Mouse (Mus musculus): ENCODE measurements around the gene Lonrf3. TPM values are rescaled to one million over a fixed set of nuclear protein-coding genes. Genes with fewer than 3 reads are reported as not detected.

The Lonrf3 gene
- polyA plus RNA-seq (2016; fragmentation: Nextera tagmentation; extraction: Ambion mirVana) = 1.3 and 2.0 TPM in 2 replicates

GRCm38 (mm10) chrX:36328271-36329039 is at the start of gene Lonrf3:
TSS of gene Lonrf3 (plus strand) at chrX:36328353.
- Histone ChIP-seq H3K9ac (replicated peaks) (peak within 1 kb of the TSS; percentile 41; the same call in 1 of the 2 replicates), H3K9me3 (no peaks in the 10 kb centered on the region), H3K27me3 (peaks cover 22% of the 10 kb centered on the region), H3K36me3 (no peaks in the 10 kb centered on the region), H3K4me2 (replicated peaks) (peak within 1 kb of the TSS; percentile 75), H3K4me3 (peak within 1 kb of the TSS; percentile 49), H3K4me1 (no peaks in the 10 kb centered on the region), H3K27ac (replicated peaks) (no peak within 1 kb of the TSS)
- WGBS = 22% methylated on average over 67 of the region's 68 CpGs
- ATAC-seq (ENCODE audit: low FRiP score, low read depth) = peak; percentile 79

- H3K4me3 ChIP-seq = no peak overlapping the region
- no peaks in the 10 kb centered on the region for H3K27me3 ChIP-seq
- WGBS = 40% methylated on average over 1 of the region's 1 CpGs
- no peak for ATAC-seq (ENCODE audit: low FRiP score, low read depth)
- H3K4me1 ChIP-seq = no peaks in the 10 kb centered on the region
- no peak overlapping the region for H3K4me2 ChIP-seq (replicated peaks)
- H3K9me3 ChIP-seq = no peaks in the 10 kb centered on the region
- H3K27ac ChIP-seq (replicated peaks) = no peak overlapping the region
- H3K9ac ChIP-seq (replicated peaks) = no peak overlapping the region
- H3K36me3 ChIP-seq = no peaks in the 10 kb centered on the region
Observed at GRCm38 (mm10) chrX:36278750-36279149, 49.4 kb upstream of the Lonrf3 start.

GRCm38 (mm10) chrX:36311420-36311819 is 16.7 kb upstream of the Lonrf3 start:
- no peak overlapping the region for H3K4me3 ChIP-seq
- no peaks in the 10 kb centered on the region for H3K36me3 ChIP-seq
- H3K9me3 ChIP-seq = no peaks in the 10 kb centered on the region
- no peak overlapping the region for H3K9ac ChIP-seq (replicated peaks)
- no peak for ATAC-seq (ENCODE audit: low FRiP score, low read depth)
- no peaks in the 10 kb centered on the region for H3K27me3 ChIP-seq
- WGBS = 77% methylated on average over 3 of the region's 3 CpGs
- no peaks in the 10 kb centered on the region for H3K4me1 ChIP-seq
- H3K4me2 ChIP-seq (replicated peaks) = no peak overlapping the region
- no peak overlapping the region for H3K27ac ChIP-seq (replicated peaks)

DNA sequence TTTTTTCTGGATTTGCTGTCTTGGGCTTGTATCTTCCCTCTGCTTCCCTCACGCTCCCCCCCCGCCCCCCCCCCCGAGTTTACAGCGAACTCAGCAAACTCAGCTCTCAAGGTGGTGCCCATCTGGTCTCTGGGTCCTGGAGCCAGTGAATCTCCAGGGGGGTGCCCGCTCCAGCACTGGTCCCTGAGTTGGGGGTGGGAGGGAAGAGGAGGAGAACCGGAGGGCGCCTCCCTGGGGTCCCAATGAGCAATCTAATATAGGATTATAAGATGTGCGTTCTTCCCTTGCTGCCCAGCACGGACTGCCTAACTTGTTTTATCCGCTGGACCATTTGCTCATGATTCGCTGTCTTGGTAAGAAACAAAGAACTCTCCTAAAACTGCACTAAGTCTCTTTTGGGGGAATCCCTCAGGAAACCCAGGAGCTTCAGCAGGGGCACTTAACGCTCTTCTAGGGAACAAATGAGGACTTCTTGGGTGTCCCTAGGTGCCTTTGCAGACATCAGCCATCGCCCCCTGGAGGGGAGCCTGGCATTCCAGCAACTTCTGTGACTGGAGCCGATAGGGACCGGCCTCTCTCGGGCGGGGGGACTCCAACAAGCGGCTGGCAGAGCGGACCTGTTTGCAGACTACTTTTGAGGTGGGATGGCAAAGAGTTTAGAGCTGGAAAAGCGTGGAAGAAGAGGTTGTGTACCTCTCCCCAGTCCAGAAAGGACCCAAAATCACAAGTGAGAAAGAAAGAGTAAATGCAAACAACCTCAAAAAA is 480 bp upstream of the Lonrf3 start:
- Histone ChIP-seq H3K27me3 (peaks cover 22% of the 10 kb centered on the region), H3K4me3 (peak overlapping the region; percentile 49), H3K4me1 (no peaks in the 10 kb centered on the region), H3K4me2 (replicated peaks) (peak overlapping the region; percentile 75), H3K9ac (replicated peaks) (no peak overlapping the region), H3K27ac (replicated peaks) (no peak overlapping the region), H3K36me3 (no peaks in the 10 kb centered on the region), H3K9me3 (no peaks in the 10 kb centered on the region)
- peak; percentile 14; the same call in 1 of the 2 replicates for ATAC-seq (ENCODE audit: low FRiP score, low read depth)
- 20% methylated on average over 20 of the region's 20 CpGs for WGBS

GRCm38 (mm10) chrX:36329040-36329649 is 992 bp downstream of the Lonrf3 start:
- Histone ChIP-seq H3K9ac (replicated peaks) (peak overlapping the region; percentile 41; the same call in 1 of the 2 replicates), H3K27ac (replicated peaks) (no peak overlapping the region), H3K4me3 (peak overlapping the region; percentile 49), H3K4me1 (no peaks in the 10 kb centered on the region), H3K27me3 (peaks cover 22% of the 10 kb centered on the region), H3K9me3 (no peaks in the 10 kb centered on the region), H3K4me2 (replicated peaks) (peak overlapping the region; percentile 75), H3K36me3 (no peaks in the 10 kb centered on the region)
- peak; percentile 41 for ATAC-seq (ENCODE audit: low FRiP score, low read depth)
- WGBS = 13% methylated on average over 42 of the region's 66 CpGs

- H3K9ac ChIP-seq (replicated peaks) = peak overlapping the region; percentile 37; the same call in 1 of the 2 replicates
- no peaks in the 10 kb centered on the region for H3K9me3 ChIP-seq
- H3K27ac ChIP-seq (replicated peaks) = no peak overlapping the region
- H3K4me2 ChIP-seq (replicated peaks) = peak overlapping the region; percentile 75
- no peaks in the 10 kb centered on the region for H3K36me3 ChIP-seq
- peak; percentile 44 for ATAC-seq (ENCODE audit: low FRiP score, low read depth)
- H3K4me3 ChIP-seq = peak overlapping the region; percentile 49
- 20% methylated on average over 24 of the region's 44 CpGs for WGBS
- peaks cover 22% of the 10 kb centered on the region for H3K27me3 ChIP-seq
- no peaks in the 10 kb centered on the region for H3K4me1 ChIP-seq
Observed at GRCm38 (mm10) chrX:36329849-36330411, 1.8 kb downstream of the Lonrf3 start.

DNA sequence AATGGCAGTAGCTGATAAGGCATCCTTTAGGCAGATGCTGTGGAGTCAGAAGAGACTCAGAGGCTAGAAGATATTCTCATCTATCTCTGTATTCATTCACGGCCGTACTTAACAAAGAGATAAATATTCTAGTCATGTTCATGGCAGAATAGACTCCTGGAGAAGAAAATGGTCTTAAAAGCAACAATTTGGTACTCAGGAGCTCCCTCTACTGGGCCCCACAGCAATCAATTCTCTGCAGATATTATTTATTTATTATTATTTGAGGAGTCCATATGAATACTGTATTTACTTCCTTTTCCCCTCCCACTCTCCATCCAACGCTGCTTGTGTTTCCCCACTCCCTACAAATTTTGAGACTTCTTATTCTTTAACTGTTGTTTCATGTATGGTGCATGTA is 24.3 kb downstream of the Lonrf3 start:
- WGBS = 61% methylated on average over 3 of the region's 3 CpGs
- Histone ChIP-seq H3K4me3 (no peak overlapping the region), H3K4me1 (no peaks in the 10 kb centered on the region), H3K9me3 (no peaks in the 10 kb centered on the region), H3K36me3 (no peaks in the 10 kb centered on the region), H3K4me2 (replicated peaks) (no peak overlapping the region), H3K27me3 (no peaks in the 10 kb centered on the region), H3K9ac (replicated peaks) (no peak overlapping the region), H3K27ac (replicated peaks) (no peak overlapping the region)
- ATAC-seq (ENCODE audit: low FRiP score, low read depth) = no peak

- no peaks in the 10 kb centered on the region for H3K36me3 ChIP-seq
- no peak for ATAC-seq (ENCODE audit: low FRiP score, low read depth)
- H3K4me1 ChIP-seq = no peaks in the 10 kb centered on the region
- no peak overlapping the region for H3K4me3 ChIP-seq
- no peak overlapping the region for H3K9ac ChIP-seq (replicated peaks)
- H3K27ac ChIP-seq (replicated peaks) = no peak overlapping the region
- H3K9me3 ChIP-seq = no peaks in the 10 kb centered on the region
- no peak overlapping the region for H3K4me2 ChIP-seq (replicated peaks)
- H3K27me3 ChIP-seq = no peaks in the 10 kb centered on the region
Observed at GRCm38 (mm10) chrX:36385340-36385739, 57.2 kb downstream of the Lonrf3 start.

GRCm38 (mm10) chrX:36389971-36390370 is 61.8 kb downstream of the Lonrf3 start:
- Histone ChIP-seq H3K27ac (replicated peaks) (no peak overlapping the region), H3K4me2 (replicated peaks) (no peak overlapping the region), H3K9ac (replicated peaks) (no peak overlapping the region), H3K27me3 (no peaks in the 10 kb centered on the region), H3K4me1 (no peaks in the 10 kb centered on the region), H3K36me3 (no peaks in the 10 kb centered on the region), H3K9me3 (no peaks in the 10 kb centered on the region), H3K4me3 (no peak overlapping the region)
- WGBS = 61% methylated on average over 3 of the region's 3 CpGs
- no peak for ATAC-seq (ENCODE audit: low FRiP score, low read depth)

GRCm38 (mm10) chrX:36390503-36390902 is 62.4 kb downstream of the Lonrf3 start:
- no peak overlapping the region for H3K4me2 ChIP-seq (replicated peaks)
- no peak overlapping the region for H3K9ac ChIP-seq (replicated peaks)
- H3K36me3 ChIP-seq = no peaks in the 10 kb centered on the region
- no peak overlapping the region for H3K4me3 ChIP-seq
- H3K4me1 ChIP-seq = no peaks in the 10 kb centered on the region
- H3K27ac ChIP-seq (replicated peaks) = no peak overlapping the region
- 77% methylated on average over 2 of the region's 2 CpGs for WGBS
- ATAC-seq (ENCODE audit: low FRiP score, low read depth) = no peak
- no peaks in the 10 kb centered on the region for H3K9me3 ChIP-seq
- no peaks in the 10 kb centered on the region for H3K27me3 ChIP-seq

GRCm38 (mm10) chrX:36392672-36393071 is 64.5 kb downstream of the Lonrf3 start:
- H3K9me3 ChIP-seq = no peaks in the 10 kb centered on the region
- 66% methylated on average over 6 of the region's 6 CpGs for WGBS
- H3K27me3 ChIP-seq = no peaks in the 10 kb centered on the region
- no peaks in the 10 kb centered on the region for H3K4me1 ChIP-seq
- no peak overlapping the region for H3K27ac ChIP-seq (replicated peaks)
- no peak overlapping the region for H3K4me2 ChIP-seq (replicated peaks)
- no peak overlapping the region for H3K9ac ChIP-seq (replicated peaks)
- ATAC-seq (ENCODE audit: low FRiP score, low read depth) = no peak
- H3K4me3 ChIP-seq = no peak overlapping the region
- no peaks in the 10 kb centered on the region for H3K36me3 ChIP-seq

DNA sequence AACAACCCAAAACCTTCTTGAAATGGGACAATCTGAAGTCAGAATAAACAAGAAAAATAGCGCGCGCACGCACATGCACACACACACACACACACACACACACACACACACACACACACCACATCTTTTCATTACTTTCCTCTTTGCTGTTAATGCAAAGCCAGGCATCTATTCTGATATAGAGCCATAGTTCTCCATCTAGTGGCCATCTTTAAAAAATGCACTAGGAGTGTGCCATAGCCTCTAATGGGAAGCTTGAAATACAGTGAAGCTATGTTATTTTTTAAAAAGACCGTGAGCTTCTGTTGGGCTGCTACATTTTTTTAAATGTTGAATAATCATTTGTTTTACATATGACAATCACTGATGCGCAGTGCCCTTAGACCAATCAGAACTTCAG is 65.1 kb downstream of the Lonrf3 start:
- no peaks in the 10 kb centered on the region for H3K36me3 ChIP-seq
- no peaks in the 10 kb centered on the region for H3K4me1 ChIP-seq
- 48% methylated on average over 6 of the region's 6 CpGs for WGBS
- no peak overlapping the region for H3K4me2 ChIP-seq (replicated peaks)
- no peak for ATAC-seq (ENCODE audit: low FRiP score, low read depth)
- H3K4me3 ChIP-seq = no peak overlapping the region
- no peak overlapping the region for H3K27ac ChIP-seq (replicated peaks)
- no peak overlapping the region for H3K9ac ChIP-seq (replicated peaks)
- no peaks in the 10 kb centered on the region for H3K9me3 ChIP-seq
- no peaks in the 10 kb centered on the region for H3K27me3 ChIP-seq

Data from midbrain, embryonic 12.5 days (tissue).